Mouse (Mus musculus) lung, embryonic 16.5 days (tissue): Measurements from ENCODE around the gene Fads1. TPM values are rescaled to one million over a fixed set of nuclear protein-coding genes. Genes with fewer than 3 reads are reported as not detected.

ENCODE experiments used
- ATAC-seq: fragments of 200-750 bp; cut with Nextera tagmentation; 2 replicates; pipeline ENCODE4 v1.8.0; 2017; ENCODE audit warnings: low read depth, mild to moderate bottlenecking, moderate library complexity
- H3K27ac ChIP-seq: fragments of 300-500 bp; sonication (generic); 2 replicates; pipeline ENCODE4 v1.5.1; 2014; ENCODE audit warnings: mild to moderate bottlenecking, control low read depth, low read length
- H3K27me3 ChIP-seq: fragments of 300-500 bp; sonication (generic); 2 replicates; pipeline ENCODE4 v1.6.1; 2014; ENCODE audit warnings: low read depth, low read length, mixed read lengths; ENCODE audit not compliant: control insufficient read depth, insufficient read depth
- H3K36me3 ChIP-seq: fragments of 300-500 bp; sonication (generic); 2 replicates; pipeline ENCODE4 v1.6.1; 2014; ENCODE audit warnings: low read length; ENCODE audit not compliant: control insufficient read depth, insufficient read depth
- H3K4me1 ChIP-seq: fragments of 300-500 bp; sonication (generic); replicated peaks from 2 replicates; pipeline ENCODE4 v1.6.1; 2014; ENCODE audit warnings: low read length, mixed read lengths; ENCODE audit not compliant: control insufficient read depth, insufficient read depth
- H3K4me2 ChIP-seq: fragments of 300-500 bp; sonication (generic); 2 replicates; pipeline ENCODE4 v1.6.1; 2014; ENCODE audit warnings: low read depth, low read length, control low read depth
- H3K4me3 ChIP-seq: fragments of 300-500 bp; sonication (generic); 2 replicates; pipeline ENCODE4 v1.5.1; 2014; ENCODE audit warnings: mild to moderate bottlenecking, low read length, control low read depth
- H3K9ac ChIP-seq: fragments of 300-500 bp; sonication (generic); 2 replicates; pipeline ENCODE4 v1.6.1; 2014; ENCODE audit warnings: low read length, control low read depth
- H3K9me3 ChIP-seq: fragments of 300-500 bp; sonication (generic); 2 replicates; pipeline ENCODE4 v1.6.1; 2016; ENCODE audit warnings: low read length; ENCODE audit not compliant: control insufficient read depth
- WGBS: fragments of 180-500 bp; shearing (Covaris S2); extraction: QIAGEN DNeasy Blood & Tissue Kit; methylation state at CpG from one replicate; pipeline ENCODE4 v1.1.7; 2014; 5-methylcytosine and 5-hydroxymethylcytosine counted together
- polyA plus RNA-seq: library from polyadenylated mRNA; unstranded; fragments of >200 nt; fragmentation: Nextera tagmentation; extraction: Ambion mirVana; gene quantifications from 2 replicates; pipeline ENCODE4 v1.2.1, GENCODE M21; 2015

Gene Fads1
- polyA plus RNA-seq, 1 experiment from 2014 or later: 91.0 TPM

GRCm38 (mm10) chr19:10231871-10232270, 49.2 kb downstream of the Fads1 start:
- Histone ChIP-seq H3K9me3 (no peaks in the 10 kb centered on the region), H3K9ac (no peak overlapping the region), H3K4me3 (no peak overlapping the region), H3K36me3 (no peaks in the 10 kb centered on the region), H3K27me3 (no peaks in the 10 kb centered on the region), H3K27ac (no peak overlapping the region), H3K4me1 (no peaks in the 10 kb centered on the region), H3K4me2 (no peak overlapping the region)
- no peak for ATAC-seq
- 39% methylated on average over 5 of the region's 5 CpGs for WGBS

GRCm38 (mm10) chr19:10232327-10233017, 49.8 kb downstream of the Fads1 start:
- Histone ChIP-seq H3K4me3 (no peak overlapping the region), H3K27ac (no peak overlapping the region), H3K4me1 (no peaks in the 10 kb centered on the region), H3K36me3 (no peaks in the 10 kb centered on the region), H3K4me2 (no peak overlapping the region), H3K27me3 (no peaks in the 10 kb centered on the region), H3K9ac (no peak overlapping the region), H3K9me3 (no peaks in the 10 kb centered on the region)
- ATAC-seq: no peak
- 53% methylated on average over 9 of the region's 9 CpGs for WGBS

- no peak for ATAC-seq
- Histone ChIP-seq H3K4me3 (no peak overlapping the region), H3K9me3 (no peaks in the 10 kb centered on the region), H3K27me3 (no peaks in the 10 kb centered on the region), H3K4me1 (peaks cover 18% of the 10 kb centered on the region), H3K36me3 (no peaks in the 10 kb centered on the region), H3K27ac (no peak overlapping the region), H3K9ac (no peak overlapping the region), H3K4me2 (no peak overlapping the region)
- WGBS: 69% methylated on average over 9 of the region's 9 CpGs
Observed at GRCm38 (mm10) chr19:10235784-10236565, 53.3 kb downstream of the Fads1 start.

DNA sequence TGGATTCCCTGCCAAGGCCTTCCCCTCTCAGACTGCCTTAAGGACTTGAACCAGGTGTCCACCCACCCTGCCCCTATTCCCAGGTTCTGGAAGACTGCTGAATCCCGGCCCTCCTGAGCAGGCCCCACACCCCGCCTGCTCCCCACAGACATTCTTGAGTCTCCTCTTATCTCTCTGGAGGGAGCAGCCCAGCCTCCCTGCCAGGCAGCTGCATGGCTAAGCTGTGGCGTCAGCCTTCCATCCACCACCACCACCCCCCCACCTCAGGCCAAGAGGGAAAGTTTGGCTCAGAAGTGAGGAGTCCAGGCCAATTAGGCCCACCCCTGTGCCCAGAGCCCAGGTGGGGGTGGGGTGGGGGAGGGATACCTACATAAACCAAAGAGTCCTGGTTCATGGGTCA, 55.8 kb downstream of the Fads1 start:
- Histone ChIP-seq H3K9me3 (no peaks in the 10 kb centered on the region), H3K36me3 (no peaks in the 10 kb centered on the region), H3K4me2 (no peak overlapping the region), H3K4me3 (no peak overlapping the region), H3K4me1 (peaks cover 18% of the 10 kb centered on the region), H3K27me3 (no peaks in the 10 kb centered on the region), H3K27ac (no peak overlapping the region), H3K9ac (no peak overlapping the region)
- 23% methylated on average over 3 of the region's 3 CpGs for WGBS
- ATAC-seq: peak; percentile 36

DNA sequence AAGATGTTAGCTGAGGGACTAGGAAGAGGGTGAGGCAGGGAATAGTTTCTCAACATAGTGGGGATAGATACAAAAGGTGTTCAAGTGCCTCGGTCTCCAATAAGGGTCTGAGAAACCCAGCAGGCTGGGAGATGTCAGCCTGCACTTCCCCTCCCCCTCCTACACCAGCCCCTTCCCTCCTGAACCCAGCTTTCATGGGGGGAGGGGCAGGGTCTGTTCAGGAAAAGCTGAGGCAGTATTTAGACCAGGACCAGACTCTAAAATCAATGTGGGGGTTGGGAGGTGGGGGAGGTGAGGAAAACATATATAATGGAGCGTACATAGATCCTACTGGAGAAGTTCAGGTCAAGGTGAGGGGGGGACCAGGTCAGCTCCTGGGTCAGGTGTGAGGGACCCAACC, 56.7 kb downstream of the Fads1 start:
- Histone ChIP-seq H3K36me3 (no peaks in the 10 kb centered on the region), H3K4me3 (peak overlapping the region; percentile 51), H3K9me3 (no peaks in the 10 kb centered on the region), H3K27ac (no peak overlapping the region), H3K27me3 (no peaks in the 10 kb centered on the region), H3K9ac (no peak overlapping the region), H3K4me2 (peak overlapping the region; percentile 87), H3K4me1 (peaks cover 18% of the 10 kb centered on the region)
- no peak for ATAC-seq
- 37% methylated on average over 2 of the region's 2 CpGs for whole genome bisulfite sequencing

- H3K27me3 ChIP-seq: no peaks in the 10 kb centered on the region
- WGBS: 1% methylated on average over 26 of the region's 26 CpGs
- no peaks in the 10 kb centered on the region for H3K9me3 ChIP-seq
- peak; percentile 3; the same call in 1 of the 2 replicates for ATAC-seq
- no peaks in the 10 kb centered on the region for H3K36me3 ChIP-seq
- H3K4me2 ChIP-seq: peak overlapping the region; percentile 87
- H3K4me3 ChIP-seq: peak overlapping the region; percentile 51
- peaks cover 18% of the 10 kb centered on the region for H3K4me1 ChIP-seq
- H3K27ac ChIP-seq: no peak overlapping the region
- H3K9ac ChIP-seq: peak overlapping the region; percentile 72
Observed at GRCm38 (mm10) chr19:10239975-10240653, 57.4 kb downstream of the Fads1 start.

DNA sequence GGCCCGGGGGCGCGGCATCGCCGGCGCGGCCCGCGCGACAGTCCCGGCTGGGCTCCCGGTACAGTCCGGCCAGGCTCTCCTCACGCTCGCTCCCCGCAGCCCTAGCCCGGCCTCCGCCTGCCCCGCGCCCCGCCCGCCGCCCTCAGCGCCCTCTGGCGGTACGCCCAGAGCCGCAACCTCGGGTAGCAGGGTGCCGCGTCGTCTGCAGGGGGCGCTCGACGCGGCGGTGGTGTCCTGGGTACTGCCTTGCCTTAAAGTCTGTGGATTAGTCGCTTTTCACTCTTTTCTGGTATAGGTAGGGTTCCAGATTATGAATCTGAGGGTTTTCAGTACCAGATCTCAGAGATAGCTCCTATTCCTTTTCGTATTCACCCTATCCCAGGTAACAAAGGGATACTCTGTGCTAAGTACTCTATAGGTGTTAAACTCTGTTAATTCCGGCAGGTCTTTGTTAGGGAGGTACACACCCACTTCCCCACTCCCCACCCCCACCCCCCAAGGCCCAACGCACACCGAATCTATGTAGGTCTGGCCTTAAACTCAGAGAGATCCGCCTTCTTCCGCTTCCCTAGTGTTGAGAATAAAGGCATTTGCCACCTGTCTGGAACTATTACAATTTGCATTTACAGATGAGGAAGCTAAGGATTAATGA, 58.1 kb downstream of the Fads1 start, which contains the start of gene Myrf:
Myrf (minus strand) TSS at position 95 of the 652 bp plus-strand sequence.
- Histone ChIP-seq H3K27ac (no peak within 1 kb of the TSS), H3K36me3 (no peaks in the 10 kb centered on the region), H3K27me3 (no peaks in the 10 kb centered on the region), H3K4me3 (peak within 1 kb of the TSS; percentile 51), H3K4me1 (peaks cover 18% of the 10 kb centered on the region), H3K4me2 (peak within 1 kb of the TSS; percentile 87), H3K9ac (peak within 1 kb of the TSS; percentile 72), H3K9me3 (no peaks in the 10 kb centered on the region)
- peak; percentile 88 for ATAC-seq
- WGBS: 7% methylated on average over 40 of the region's 43 CpGs

DNA sequence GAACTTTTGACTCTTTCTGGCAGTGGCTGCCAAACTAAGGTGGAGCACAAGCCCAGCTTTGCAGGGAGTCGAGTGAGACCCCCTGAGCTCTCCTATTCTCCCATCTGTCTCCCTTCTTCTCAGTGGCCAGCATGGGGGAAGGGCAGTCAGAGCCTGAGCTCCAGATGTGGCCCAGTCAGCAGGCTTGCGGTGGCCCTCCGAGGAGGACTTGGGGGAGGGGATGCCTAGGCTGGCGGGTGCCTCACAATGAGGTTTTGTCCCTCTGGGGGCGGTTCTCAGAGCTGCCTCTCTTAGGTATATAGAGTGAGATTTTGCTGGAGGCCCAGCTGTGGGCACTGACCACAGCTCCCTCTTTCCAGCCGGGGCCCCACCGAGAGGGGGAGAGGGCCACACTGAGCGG, 60.2 kb downstream of the Fads1 start:
- ATAC-seq: no peak
- H3K4me2 ChIP-seq: no peak overlapping the region
- H3K36me3 ChIP-seq: no peaks in the 10 kb centered on the region
- no peak overlapping the region for H3K27ac ChIP-seq
- WGBS: 28% methylated on average over 8 of the region's 8 CpGs
- no peak overlapping the region for H3K4me3 ChIP-seq
- H3K9me3 ChIP-seq: no peaks in the 10 kb centered on the region
- H3K27me3 ChIP-seq: no peaks in the 10 kb centered on the region
- no peak overlapping the region for H3K9ac ChIP-seq
- H3K4me1 ChIP-seq: peaks cover 27% of the 10 kb centered on the region

DNA sequence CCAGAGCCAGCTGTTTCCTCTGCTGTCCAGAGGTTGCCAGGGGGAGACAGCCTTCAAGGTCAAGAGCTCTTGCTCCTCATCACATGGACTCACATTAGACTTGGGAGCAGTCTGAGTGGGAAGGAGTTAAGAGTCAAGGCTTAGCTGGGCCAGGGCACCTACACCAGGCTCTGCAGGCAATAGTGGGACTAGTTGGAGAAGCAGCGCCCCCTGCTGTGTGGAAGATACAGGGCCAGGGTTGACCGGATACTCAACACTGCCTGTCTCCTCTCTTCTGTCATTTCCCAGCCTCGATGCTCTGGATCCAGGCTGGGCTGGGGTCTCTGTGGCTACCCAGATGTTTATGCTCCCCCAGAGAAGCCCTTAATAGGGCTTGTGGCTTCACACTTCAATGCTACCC, 61.5 kb downstream of the Fads1 start:
- Histone ChIP-seq H3K9me3 (no peaks in the 10 kb centered on the region), H3K27ac (no peak overlapping the region), H3K4me1 (peaks cover 26% of the 10 kb centered on the region), H3K36me3 (no peaks in the 10 kb centered on the region), H3K4me2 (no peak overlapping the region), H3K4me3 (no peak overlapping the region), H3K9ac (no peak overlapping the region), H3K27me3 (no peaks in the 10 kb centered on the region)
- WGBS: 10% methylated on average over 3 of the region's 3 CpGs
- no peak for ATAC-seq
